Mouse (Mus musculus) midbrain, embryonic 16.5 days (tissue): Measurements from ENCODE around the gene Ubash3a. TPM values are rescaled to one million over a fixed set of nuclear protein-coding genes. Genes with fewer than 3 reads are reported as not detected.

ENCODE experiments used
- ATAC-seq: fragments of 200-750 bp; cut with Nextera tagmentation; 2 replicates; pipeline ENCODE4 v1.8.0; 2017; ENCODE audit warnings: moderate TSS enrichment
- H3K27ac ChIP-seq: fragments of 300-500 bp; sonication (generic); 2 replicates; pipeline ENCODE4 v1.5.1; 2014; ENCODE audit warnings: mild to moderate bottlenecking, low read length, mixed read lengths
- H3K27me3 ChIP-seq: fragments of 300-500 bp; sonication (generic); 2 replicates; pipeline ENCODE4 v1.6.1; 2014; ENCODE audit warnings: low read depth, low read length, mixed read lengths; ENCODE audit not compliant: control insufficient read depth, insufficient read depth
- H3K36me3 ChIP-seq: fragments of 300-500 bp; sonication (generic); 2 replicates; pipeline ENCODE4 v1.6.1; 2014; ENCODE audit warnings: mild to moderate bottlenecking, low read length, moderate library complexity, mixed read lengths; ENCODE audit not compliant: control insufficient read depth, insufficient read depth
- H3K4me1 ChIP-seq: fragments of 300-500 bp; sonication (generic); 2 replicates; pipeline ENCODE4 v1.6.1; 2014; ENCODE audit warnings: mild to moderate bottlenecking, low read length, mixed read lengths; ENCODE audit not compliant: control insufficient read depth, insufficient read depth
- H3K4me2 ChIP-seq: fragments of 300-500 bp; sonication (generic); 2 replicates; pipeline ENCODE4 v1.6.1; 2014; ENCODE audit warnings: mild to moderate bottlenecking, low read length, mixed read lengths
- H3K4me3 ChIP-seq: fragments of 300-500 bp; sonication (generic); 2 replicates; pipeline ENCODE4 v1.5.1; 2014; ENCODE audit warnings: low read depth, mild to moderate bottlenecking, low read length, moderate library complexity, mixed read lengths
- H3K9ac ChIP-seq: fragments of 300-500 bp; sonication (generic); 2 replicates; pipeline ENCODE4 v1.6.1; 2014; ENCODE audit warnings: low read depth, low read length, mixed read lengths
- H3K9me3 ChIP-seq: fragments of 300-500 bp; sonication (generic); replicated peaks from 2 replicates; pipeline ENCODE4 v1.6.1; 2014; ENCODE audit warnings: mild to moderate bottlenecking, low read length, mixed read lengths; ENCODE audit not compliant: control insufficient read depth, poor library complexity, severe bottlenecking
- WGBS: fragments of 180-500 bp; shearing (Covaris S2); extraction: QIAGEN DNeasy Blood & Tissue Kit; methylation state at CpG from one replicate; pipeline ENCODE4 v1.1.7; 2014; 5-methylcytosine and 5-hydroxymethylcytosine counted together
- polyA plus RNA-seq: library from polyadenylated mRNA; unstranded; fragments of >200 nt; fragmentation: Nextera tagmentation; extraction: Ambion mirVana; gene quantifications from 2 replicates; pipeline ENCODE4 v1.2.1, GENCODE M21; 2015

Gene Ubash3a
- polyA plus RNA-seq, 1 experiment from 2014 or later = not detected

GRCm38 (mm10) chr17:31208654-31209053 lies 981 bp downstream of the Ubash3a start:
- Histone ChIP-seq H3K4me1 (no peaks in the 10 kb centered on the region), H3K4me2 (no peak overlapping the region), H3K36me3 (no peaks in the 10 kb centered on the region), H3K4me3 (no peak overlapping the region), H3K27me3 (no peaks in the 10 kb centered on the region), H3K27ac (no peak overlapping the region), H3K9me3 (no peaks in the 10 kb centered on the region), H3K9ac (no peak overlapping the region)
- no peak for ATAC-seq
- WGBS = 90% methylated on average over 8 of the region's 8 CpGs

GRCm38 (mm10) chr17:31209376-31209930 lies 1.8 kb downstream of the Ubash3a start:
- no peak overlapping the region for H3K4me2 ChIP-seq
- H3K4me1 ChIP-seq = no peaks in the 10 kb centered on the region
- no peak for ATAC-seq
- no peaks in the 10 kb centered on the region for H3K36me3 ChIP-seq
- no peak overlapping the region for H3K27ac ChIP-seq
- no peaks in the 10 kb centered on the region for H3K27me3 ChIP-seq
- 95% methylated on average over 11 of the region's 11 CpGs for WGBS
- H3K9ac ChIP-seq = no peak overlapping the region
- H3K4me3 ChIP-seq = no peak overlapping the region
- no peaks in the 10 kb centered on the region for H3K9me3 ChIP-seq

GRCm38 (mm10) chr17:31210299-31210698 lies 2.6 kb downstream of the Ubash3a start:
- H3K27me3 ChIP-seq = no peaks in the 10 kb centered on the region
- no peaks in the 10 kb centered on the region for H3K36me3 ChIP-seq
- H3K27ac ChIP-seq = no peak overlapping the region
- no peaks in the 10 kb centered on the region for H3K9me3 ChIP-seq
- no peak overlapping the region for H3K4me2 ChIP-seq
- WGBS = 91% methylated on average over 7 of the region's 7 CpGs
- no peak for ATAC-seq
- no peak overlapping the region for H3K9ac ChIP-seq
- H3K4me1 ChIP-seq = no peaks in the 10 kb centered on the region
- H3K4me3 ChIP-seq = no peak overlapping the region

GRCm38 (mm10) chr17:31211881-31212280 lies 4.2 kb downstream of the Ubash3a start:
- no peaks in the 10 kb centered on the region for H3K27me3 ChIP-seq
- H3K27ac ChIP-seq = no peak overlapping the region
- no peaks in the 10 kb centered on the region for H3K9me3 ChIP-seq
- H3K36me3 ChIP-seq = no peaks in the 10 kb centered on the region
- H3K4me3 ChIP-seq = no peak overlapping the region
- no peak overlapping the region for H3K4me2 ChIP-seq
- no peak for ATAC-seq
- WGBS = 92% methylated on average over 6 of the region's 6 CpGs
- H3K9ac ChIP-seq = no peak overlapping the region
- no peaks in the 10 kb centered on the region for H3K4me1 ChIP-seq

- H3K36me3 ChIP-seq = no peaks in the 10 kb centered on the region
- H3K27ac ChIP-seq = no peak overlapping the region
- no peaks in the 10 kb centered on the region for H3K9me3 ChIP-seq
- no peaks in the 10 kb centered on the region for H3K27me3 ChIP-seq
- ATAC-seq = no peak
- no peak overlapping the region for H3K9ac ChIP-seq
- 54% methylated on average over 5 of the region's 5 CpGs for WGBS
- H3K4me2 ChIP-seq = no peak overlapping the region
- no peak overlapping the region for H3K4me3 ChIP-seq
- H3K4me1 ChIP-seq = no peaks in the 10 kb centered on the region
Measured at GRCm38 (mm10) chr17:31216068-31216955, 8.6 kb downstream of the Ubash3a start.

- H3K9me3 ChIP-seq = no peaks in the 10 kb centered on the region
- H3K27ac ChIP-seq = no peak overlapping the region
- no peak overlapping the region for H3K4me2 ChIP-seq
- ATAC-seq = no peak
- no peaks in the 10 kb centered on the region for H3K27me3 ChIP-seq
- 86% methylated on average over 4 of the region's 4 CpGs for WGBS
- no peaks in the 10 kb centered on the region for H3K36me3 ChIP-seq
- H3K4me3 ChIP-seq = no peak overlapping the region
- H3K9ac ChIP-seq = no peak overlapping the region
- no peaks in the 10 kb centered on the region for H3K4me1 ChIP-seq
Measured at GRCm38 (mm10) chr17:31222810-31223310, 15.2 kb downstream of the Ubash3a start.

GRCm38 (mm10) chr17:31223835-31224234 lies 16.2 kb downstream of the Ubash3a start:
- ATAC-seq = no peak
- H3K27ac ChIP-seq = no peak overlapping the region
- WGBS = 89% methylated on average over 7 of the region's 7 CpGs

GRCm38 (mm10) chr17:31224591-31224990 lies 16.9 kb downstream of the Ubash3a start:
- Histone ChIP-seq H3K4me1 (no peaks in the 10 kb centered on the region), H3K27me3 (no peaks in the 10 kb centered on the region), H3K4me3 (no peak overlapping the region), H3K9me3 (no peaks in the 10 kb centered on the region), H3K9ac (no peak overlapping the region), H3K4me2 (no peak overlapping the region), H3K27ac (no peak overlapping the region), H3K36me3 (no peaks in the 10 kb centered on the region)
- WGBS = 90% methylated on average over 8 of the region's 8 CpGs
- no peak for ATAC-seq

More at GRCm38 (mm10) chr17:31223835-31224234, 16.2 kb downstream of the Ubash3a start:
- Histone ChIP-seq H3K4me1 (no peaks in the 10 kb centered on the region), H3K9me3 (no peaks in the 10 kb centered on the region), H3K27me3 (no peaks in the 10 kb centered on the region), H3K36me3 (no peaks in the 10 kb centered on the region), H3K9ac (no peak overlapping the region), H3K4me2 (no peak overlapping the region), H3K4me3 (no peak overlapping the region)

GRCm38 (mm10) chr17:31226368-31226767 lies 18.7 kb downstream of the Ubash3a start:
- no peaks in the 10 kb centered on the region for H3K9me3 ChIP-seq
- 53% methylated on average over 3 of the region's 3 CpGs for WGBS
- no peaks in the 10 kb centered on the region for H3K27me3 ChIP-seq
- H3K36me3 ChIP-seq = no peaks in the 10 kb centered on the region
- H3K9ac ChIP-seq = no peak overlapping the region
- no peaks in the 10 kb centered on the region for H3K4me1 ChIP-seq
- no peak overlapping the region for H3K4me3 ChIP-seq
- H3K27ac ChIP-seq = no peak overlapping the region
- no peak overlapping the region for H3K4me2 ChIP-seq
- ATAC-seq = no peak
